ENCODE assay signal across 1 mouse cellular context in the genomic region with DNA sequence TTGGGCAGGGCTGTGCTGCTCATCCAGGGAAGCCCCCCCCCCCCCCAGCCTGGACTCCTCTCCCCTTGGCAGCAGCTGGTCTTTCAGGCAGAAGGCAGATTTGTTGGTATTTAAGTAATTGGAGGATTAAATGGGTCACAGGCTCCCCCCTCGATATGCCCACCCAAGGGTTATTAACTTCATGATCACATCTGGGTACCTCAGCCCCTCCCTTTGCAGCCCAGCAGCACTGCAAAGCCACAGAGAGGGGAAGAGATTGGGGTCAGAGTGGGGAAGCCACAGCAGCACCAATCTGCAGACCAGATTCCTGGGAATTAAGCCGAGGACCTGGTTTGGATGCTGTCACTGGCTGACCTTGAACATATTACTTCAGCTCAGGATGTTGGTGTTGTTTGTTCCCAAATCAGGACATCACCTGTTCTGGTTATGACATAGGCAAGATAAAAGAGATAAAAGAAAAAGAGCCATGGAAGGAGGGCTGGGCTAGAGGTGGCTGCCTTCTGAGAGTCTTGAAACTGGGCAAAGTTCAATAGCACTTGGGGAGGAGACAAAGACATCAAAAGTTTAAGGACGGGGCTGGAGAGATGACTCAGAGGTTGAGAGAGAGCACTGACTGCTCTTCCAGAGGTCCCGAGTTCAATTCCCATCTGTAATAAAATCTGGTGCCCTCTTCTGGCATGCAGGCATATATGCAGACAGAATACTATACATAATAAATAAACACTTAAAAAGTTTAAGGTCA.
A peak's percentile ranks its signal among the peaks of the same experiment; 100 is the strongest.
TF ChIP-seq lines count a peak whose summit lies in the region.

No protein-coding gene starts in this region.

TF ChIP-seq in CH12.LX, 34 proteins besides CTCF, POLR2A, EP300 and RAD21:
- no peak for TF ChIP-seq BHLHE40 (IDR thresholded peaks at IDR 0.05; ENCODE audit: low read depth, low read length)
- TF ChIP-seq SMC3 (IDR thresholded peaks at IDR 0.05; ENCODE audit: low read depth, low read length), result peak; percentile 21; the same call in 1 of the 2 replicates
